Mouse (Mus musculus): ENCODE results near the gene Scn1b. TPM values are rescaled to one million over a fixed set of nuclear protein-coding genes. Genes with fewer than 3 reads are reported as not detected.

Gene Scn1b
- polyA plus RNA-seq, 1 experiment from 2014 or later = 2.8 TPM

DNA sequence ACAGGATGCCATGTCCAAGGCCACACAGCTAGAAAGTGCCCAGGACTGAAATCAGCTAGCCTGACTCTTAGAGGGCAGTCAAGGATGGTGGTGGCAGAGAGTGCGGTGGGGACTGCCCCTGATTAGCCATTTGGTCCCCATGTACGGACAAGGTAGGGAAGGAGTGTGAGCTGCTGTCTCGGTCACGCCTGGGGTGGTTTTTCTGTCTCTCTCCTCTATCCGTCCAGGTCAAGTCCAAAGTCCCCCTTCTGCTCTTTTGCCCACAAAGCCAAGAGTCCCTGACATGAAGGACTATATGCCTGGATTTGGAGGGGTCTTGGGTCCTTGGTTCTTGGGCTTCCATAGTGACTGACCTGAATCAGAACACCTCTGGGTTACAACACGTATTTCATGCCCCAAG is 13.0 kb downstream of the Scn1b start:
- DNase-seq (ENCODE audit: low spot score) = no peak
- H3K27ac ChIP-seq = peak overlapping the region; percentile 87; the same call in 1 of the 2 replicates
- TF ChIP-seq CTCF (IDR thresholded peaks at IDR 0.05; ENCODE audit: low read depth) = no peak

DNA sequence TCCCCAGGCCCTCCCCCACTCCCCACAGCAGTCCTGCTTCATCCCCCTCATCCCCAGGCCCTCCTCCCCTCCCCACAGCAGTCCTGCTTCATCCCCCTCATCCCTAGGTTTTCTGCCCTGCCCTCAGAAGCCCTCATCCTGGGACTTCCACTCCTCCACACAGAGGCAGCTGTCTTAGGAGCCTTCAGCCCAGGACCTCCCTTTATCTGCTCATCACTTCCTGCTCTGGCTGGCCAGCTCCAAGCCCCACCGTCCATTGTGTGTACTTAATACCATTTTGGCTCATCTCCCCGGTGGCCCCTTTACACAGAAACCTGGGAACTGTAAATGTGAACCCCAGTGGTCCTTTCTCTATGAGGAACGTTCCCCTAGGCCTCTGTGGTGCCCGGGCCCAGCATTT is 14.8 kb downstream of the Scn1b start:
- 36% methylated on average over 4 of the region's 4 CpGs for WGBS
- Histone ChIP-seq H3K9ac (ENCODE audit: low read depth, low read length) (no peak overlapping the region), H3K36me3 (ENCODE audit: insufficient read depth, low read length) (no peaks in the 10 kb centered on the region), H3K4me2 (ENCODE audit: low read length) (no peak overlapping the region), H3K4me3 (replicated peaks; ENCODE audit: low read depth, low read length) (no peak overlapping the region), H3K9me3 (replicated peaks; ENCODE audit: low read length) (no peaks in the 10 kb centered on the region), H3K27me3 (ENCODE audit: insufficient read depth, low read length) (no peaks in the 10 kb centered on the region), H3K27ac (no peak overlapping the region), H3K4me1 (replicated peaks; ENCODE audit: insufficient read depth, low read length) (peaks cover 19% of the 10 kb centered on the region)
- DNase-seq (ENCODE audit: low spot score) (no peak), ATAC-seq (replicated peaks; ENCODE audit: low FRiP score, low read depth) (no peak)
- no peak for TF ChIP-seq CTCF (IDR thresholded peaks at IDR 0.05; ENCODE audit: low read depth)

More for the DNA sequence above, 13.0 kb downstream of the Scn1b start:
- Histone ChIP-seq H3K4me1 (replicated peaks; ENCODE audit: insufficient read depth, low read length) (peaks cover 19% of the 10 kb centered on the region), H3K9ac (ENCODE audit: low read depth, low read length) (no peak overlapping the region), H3K9me3 (replicated peaks; ENCODE audit: low read length) (no peaks in the 10 kb centered on the region), H3K36me3 (ENCODE audit: insufficient read depth, low read length) (no peaks in the 10 kb centered on the region), H3K4me2 (ENCODE audit: low read length) (peak overlapping the region; percentile 52), H3K27me3 (ENCODE audit: insufficient read depth, low read length) (no peaks in the 10 kb centered on the region), H3K4me3 (replicated peaks; ENCODE audit: low read depth, low read length) (no peak overlapping the region)
- ATAC-seq (replicated peaks; ENCODE audit: low FRiP score, low read depth) = no peak; the same call in 1 of the 2 replicates
- 75% methylated on average over 6 of the region's 6 CpGs for WGBS

DNA sequence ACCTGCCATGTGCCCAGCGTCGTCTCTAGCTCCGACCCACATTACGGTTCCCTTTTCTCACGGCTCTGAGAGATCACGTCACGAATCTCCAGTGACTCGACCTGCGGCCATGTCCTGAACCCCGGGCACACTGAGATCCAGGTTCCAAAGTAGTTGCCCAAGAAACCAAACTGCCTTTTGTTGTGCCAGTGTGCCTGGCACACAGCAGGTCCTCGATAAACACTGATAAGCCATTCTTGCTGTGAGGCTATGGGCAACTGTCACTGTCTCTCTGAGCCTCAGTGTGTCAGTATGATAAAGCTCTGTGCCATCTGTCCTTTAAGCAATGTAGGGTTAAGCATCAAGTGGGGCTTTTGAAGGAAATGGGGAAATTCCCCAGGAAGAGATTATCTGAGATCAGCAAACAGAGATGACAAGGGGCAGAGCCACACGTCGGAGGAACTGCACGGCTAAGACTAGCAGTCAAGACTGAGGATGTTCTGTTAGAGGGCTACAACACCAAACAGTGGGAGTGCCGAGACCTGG is 15.9 kb downstream of the Scn1b start:
- Histone ChIP-seq H3K27ac (no peak overlapping the region), H3K27me3 (ENCODE audit: insufficient read depth, low read length) (no peaks in the 10 kb centered on the region), H3K4me2 (ENCODE audit: low read length) (no peak overlapping the region), H3K36me3 (ENCODE audit: insufficient read depth, low read length) (no peaks in the 10 kb centered on the region), H3K9me3 (replicated peaks; ENCODE audit: low read length) (no peaks in the 10 kb centered on the region), H3K9ac (ENCODE audit: low read depth, low read length) (no peak overlapping the region), H3K4me1 (replicated peaks; ENCODE audit: insufficient read depth, low read length) (peaks cover 18% of the 10 kb centered on the region), H3K4me3 (replicated peaks; ENCODE audit: low read depth, low read length) (no peak overlapping the region)
- 70% methylated on average over 15 of the region's 15 CpGs for WGBS
- ATAC-seq (replicated peaks; ENCODE audit: low FRiP score, low read depth) (no peak), DNase-seq (ENCODE audit: low spot score) (no peak)
- no peak for TF ChIP-seq CTCF (IDR thresholded peaks at IDR 0.05; ENCODE audit: low read depth)

DNA sequence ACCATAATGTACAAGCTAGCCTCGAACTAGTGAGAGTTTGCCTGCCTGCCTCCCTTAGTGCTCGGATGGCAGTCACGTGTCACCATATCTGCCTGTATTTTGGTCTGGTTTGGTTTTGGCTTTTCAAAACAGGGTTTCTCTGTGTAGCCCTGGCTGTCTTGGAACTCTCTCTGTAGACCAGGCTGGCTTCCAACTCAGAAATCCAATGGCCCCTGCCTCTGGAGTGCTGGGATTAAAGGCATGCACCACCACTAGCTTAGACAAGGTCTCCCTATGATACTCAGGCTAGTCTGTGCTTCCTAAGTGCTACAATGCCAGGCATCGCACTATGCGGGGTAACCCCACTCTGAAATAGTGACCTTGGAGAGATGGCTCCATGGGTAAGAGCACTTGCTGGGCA is 17.0 kb downstream of the Scn1b start:
- TF ChIP-seq CTCF (IDR thresholded peaks at IDR 0.05; ENCODE audit: low read depth) = no peak
- DNase-seq (ENCODE audit: low spot score) (no peak), ATAC-seq (replicated peaks; ENCODE audit: low FRiP score, low read depth) (no peak)
- Histone ChIP-seq H3K4me3 (replicated peaks; ENCODE audit: low read depth, low read length) (no peak overlapping the region), H3K9me3 (replicated peaks; ENCODE audit: low read length) (no peaks in the 10 kb centered on the region), H3K27me3 (ENCODE audit: insufficient read depth, low read length) (no peaks in the 10 kb centered on the region), H3K9ac (ENCODE audit: low read depth, low read length) (no peak overlapping the region), H3K27ac (no peak overlapping the region), H3K36me3 (ENCODE audit: insufficient read depth, low read length) (no peaks in the 10 kb centered on the region), H3K4me1 (replicated peaks; ENCODE audit: insufficient read depth, low read length) (peaks cover 6% of the 10 kb centered on the region; the same call in 1 of the 2 replicates), H3K4me2 (ENCODE audit: low read length) (no peak overlapping the region)
- WGBS = 89% methylated on average over 5 of the region's 5 CpGs

DNA sequence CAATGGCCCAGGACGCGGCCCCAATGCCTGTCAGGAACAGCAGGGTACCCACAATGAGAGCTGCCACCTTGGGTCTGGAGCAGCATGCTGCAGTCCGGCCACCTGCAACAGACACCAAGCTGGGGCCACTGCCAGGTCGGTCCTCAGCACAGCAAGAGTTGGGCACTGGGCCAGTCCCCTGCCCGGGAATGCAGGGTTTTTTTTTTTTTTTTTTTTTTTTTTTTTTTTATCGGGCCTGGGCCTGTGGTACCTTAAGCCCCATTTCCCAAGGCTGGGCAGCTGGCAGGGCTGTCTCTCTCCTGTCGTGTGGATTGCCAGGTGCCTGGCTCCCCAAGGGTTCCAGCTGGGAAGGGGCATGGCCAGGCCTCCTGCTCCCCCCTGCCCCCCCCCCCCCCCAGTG is 17.7 kb downstream of the Scn1b start:
- ATAC-seq (replicated peaks; ENCODE audit: low FRiP score, low read depth) = no peak
- TF ChIP-seq CTCF (IDR thresholded peaks at IDR 0.05; ENCODE audit: low read depth) = no peak
- H3K4me2 ChIP-seq (ENCODE audit: low read length) = no peak overlapping the region
- H3K9me3 ChIP-seq (replicated peaks; ENCODE audit: low read length) = no peaks in the 10 kb centered on the region
- H3K27me3 ChIP-seq (ENCODE audit: insufficient read depth, low read length) = no peaks in the 10 kb centered on the region
- no peak overlapping the region for H3K27ac ChIP-seq
- peaks cover 4% of the 10 kb centered on the region; the same call in 1 of the 2 replicates for H3K4me1 ChIP-seq (replicated peaks; ENCODE audit: insufficient read depth, low read length)
- H3K9ac ChIP-seq (ENCODE audit: low read depth, low read length) = no peak overlapping the region
- H3K4me3 ChIP-seq (replicated peaks; ENCODE audit: low read depth, low read length) = no peak overlapping the region
- DNase-seq (ENCODE audit: low spot score) = no peak
- H3K36me3 ChIP-seq (ENCODE audit: insufficient read depth, low read length) = no peaks in the 10 kb centered on the region
- WGBS = 39% methylated on average over 5 of the region's 7 CpGs

DNA sequence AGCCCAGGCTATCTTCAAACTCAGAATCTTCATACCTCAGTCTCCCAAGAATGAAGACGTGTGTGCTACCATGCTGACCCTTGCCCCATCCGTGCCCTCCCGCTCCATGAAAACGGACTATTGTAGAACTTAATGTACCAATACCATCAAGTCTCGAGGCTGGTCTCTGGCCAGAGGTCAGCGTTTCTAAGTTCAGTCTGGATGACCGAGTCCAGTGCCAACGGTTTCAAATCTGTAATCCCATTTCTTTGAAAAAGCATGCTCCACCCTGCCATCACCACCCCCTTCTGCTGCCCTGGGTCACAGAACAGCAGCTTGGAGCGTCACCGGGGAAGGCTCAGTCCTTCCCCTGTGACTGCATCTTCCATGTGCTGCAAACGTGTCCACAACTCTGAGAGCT is 19.0 kb downstream of the Scn1b start:
- Histone ChIP-seq H3K9ac (ENCODE audit: low read depth, low read length) (no peak overlapping the region), H3K27ac (no peak overlapping the region), H3K4me2 (ENCODE audit: low read length) (no peak overlapping the region), H3K4me3 (replicated peaks; ENCODE audit: low read depth, low read length) (no peak overlapping the region), H3K36me3 (ENCODE audit: insufficient read depth, low read length) (no peaks in the 10 kb centered on the region), H3K27me3 (ENCODE audit: insufficient read depth, low read length) (no peaks in the 10 kb centered on the region), H3K9me3 (replicated peaks; ENCODE audit: low read length) (no peaks in the 10 kb centered on the region), H3K4me1 (replicated peaks; ENCODE audit: insufficient read depth, low read length) (peaks cover 4% of the 10 kb centered on the region; the same call in 1 of the 2 replicates)
- DNase-seq (ENCODE audit: low spot score) = no peak
- no peak for TF ChIP-seq CTCF (IDR thresholded peaks at IDR 0.05; ENCODE audit: low read depth)
- 80% methylated on average over 11 of the region's 11 CpGs for WGBS
- no peak for ATAC-seq (replicated peaks; ENCODE audit: low FRiP score, low read depth)

DNA sequence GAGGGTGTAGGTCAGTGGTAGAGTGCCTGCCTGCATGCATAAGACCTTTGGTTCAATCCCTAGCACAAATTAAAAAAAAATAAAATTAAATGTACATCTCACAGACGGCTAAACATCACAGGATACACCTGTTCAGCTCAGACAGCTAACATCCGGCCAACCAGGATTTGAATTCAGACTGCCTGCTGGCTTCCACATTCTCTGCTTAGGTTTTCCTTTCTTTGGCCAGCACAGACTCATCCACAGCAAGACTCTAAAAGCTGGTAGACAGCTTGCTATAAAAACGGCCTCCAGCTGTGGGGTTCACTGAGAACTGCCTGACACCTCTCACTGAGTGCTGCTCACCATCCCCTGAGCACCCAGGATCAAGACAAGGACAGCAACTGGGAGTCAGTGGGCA is 20.6 kb downstream of the Scn1b start:
- Histone ChIP-seq H3K27me3 (ENCODE audit: insufficient read depth, low read length) (no peaks in the 10 kb centered on the region), H3K27ac (no peak overlapping the region), H3K4me2 (ENCODE audit: low read length) (no peak overlapping the region), H3K9ac (ENCODE audit: low read depth, low read length) (no peak overlapping the region), H3K4me3 (replicated peaks; ENCODE audit: low read depth, low read length) (no peak overlapping the region), H3K4me1 (replicated peaks; ENCODE audit: insufficient read depth, low read length) (no peaks in the 10 kb centered on the region), H3K36me3 (ENCODE audit: insufficient read depth, low read length) (no peaks in the 10 kb centered on the region), H3K9me3 (replicated peaks; ENCODE audit: low read length) (no peaks in the 10 kb centered on the region)
- WGBS = 39% methylated on average over 3 of the region's 3 CpGs
- DNase-seq (ENCODE audit: low spot score) (no peak), ATAC-seq (replicated peaks; ENCODE audit: low FRiP score, low read depth) (no peak)
- no peak for TF ChIP-seq CTCF (IDR thresholded peaks at IDR 0.05; ENCODE audit: low read depth)

All from kidney, postnatal 0 days (tissue).